Mouse (Mus musculus): ENCODE results near the gene Rbm20. TPM values are rescaled to one million over a fixed set of nuclear protein-coding genes. Genes with fewer than 3 reads are reported as not detected.
A peak's percentile ranks its signal among the peaks of the same experiment; 100 is the strongest.

Gene Rbm20
- polyA plus RNA-seq, 1 experiment from 2014 or later = 52.0 TPM

DNA sequence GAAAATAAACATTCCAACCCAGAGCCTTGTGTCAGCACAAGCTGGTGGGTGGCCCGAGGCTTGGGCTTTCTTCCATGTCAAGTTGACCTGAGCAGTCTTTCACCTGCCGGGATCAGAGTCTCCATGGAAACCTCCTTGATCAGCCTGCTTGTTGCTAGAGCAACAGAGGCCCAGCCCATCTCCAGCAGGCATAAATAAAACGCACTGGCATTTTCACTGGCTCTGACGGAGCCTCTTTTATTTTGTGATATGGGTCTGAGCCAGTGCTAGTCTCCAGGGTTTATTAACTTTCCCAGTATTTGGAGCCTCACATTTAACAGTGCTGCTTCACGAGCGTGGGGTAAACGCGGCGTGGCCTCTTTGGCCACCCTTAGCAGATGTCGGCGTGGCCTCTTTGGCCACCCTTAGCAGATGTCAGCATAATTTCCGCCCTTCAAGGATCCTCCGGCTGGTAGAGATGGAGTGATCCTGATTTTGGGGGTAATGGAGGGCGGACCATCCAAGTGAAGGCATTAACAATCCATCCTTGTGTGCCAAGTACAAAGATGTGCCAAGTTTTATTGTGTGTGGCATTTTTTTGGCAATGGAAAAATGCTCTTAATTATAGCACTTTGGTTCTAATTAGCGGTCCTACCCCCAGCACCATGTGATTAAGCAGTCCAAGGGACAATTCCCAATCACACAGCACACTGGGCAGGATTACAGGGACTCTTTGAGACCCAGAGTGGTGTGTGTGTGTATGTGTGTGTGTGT lies 175.8 kb downstream of the Rbm20 start:
- H3K27ac ChIP-seq (replicated peaks in 1 of 2; ENCODE audit: control insufficient read depth in 1 of 2, insufficient read depth in 1 of 2, low read depth in 2 of 2, low read length in 2 of 2) = no peak overlapping the region
- no peak overlapping the region for H3K4me2 ChIP-seq (ENCODE audit: low read length)
- H3K9ac ChIP-seq (ENCODE audit: low read length) = no peak overlapping the region
- H3K9me3 ChIP-seq (ENCODE audit: control insufficient read depth, low read length) = no peaks in the 10 kb centered on the region
- 75% methylated on average over 15 of the region's 15 CpGs for WGBS
- H3K27me3 ChIP-seq (ENCODE audit: control insufficient read depth, insufficient read depth, low read length) = no peaks in the 10 kb centered on the region
- no peak for ATAC-seq (ENCODE audit: insufficient number of reproducible peaks, insufficient read depth, low FRiP score, low read depth)
- peaks cover 87% of the 10 kb centered on the region for H3K36me3 ChIP-seq (ENCODE audit: control insufficient read depth, insufficient read depth, low read length)
- H3K4me1 ChIP-seq (ENCODE audit: control insufficient read depth in 2 of 2, insufficient read depth in 2 of 2, low read length in 2 of 2) = peaks cover 13 to 22% of the 10 kb centered on the region in 2 experiments
- H3K4me3 ChIP-seq (ENCODE audit: control insufficient read depth in 1 of 2, insufficient read depth in 1 of 2, low read depth in 1 of 2, low read length in 2 of 2) = no peak overlapping the region

DNA sequence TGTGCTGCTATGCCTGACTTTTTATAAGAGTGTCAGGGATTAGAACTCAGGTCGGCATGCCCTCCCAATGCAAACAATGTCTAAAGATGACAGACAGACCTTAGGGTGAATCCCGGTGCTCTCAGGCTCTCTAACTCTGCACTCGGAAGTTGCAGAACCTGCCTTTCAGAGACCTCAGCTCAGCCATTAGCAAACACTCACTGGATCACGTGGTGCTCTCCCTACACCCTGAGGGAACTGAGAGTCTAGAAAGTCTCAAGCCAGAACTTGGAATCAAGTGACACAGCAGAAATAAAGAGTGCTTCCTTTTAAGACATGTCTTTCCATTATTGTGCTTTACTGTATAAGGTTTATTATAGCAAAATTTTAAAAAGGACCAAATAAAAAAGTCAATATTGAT lies 177.9 kb downstream of the Rbm20 start:
- 67% methylated on average over 4 of the region's 4 CpGs for WGBS

DNA sequence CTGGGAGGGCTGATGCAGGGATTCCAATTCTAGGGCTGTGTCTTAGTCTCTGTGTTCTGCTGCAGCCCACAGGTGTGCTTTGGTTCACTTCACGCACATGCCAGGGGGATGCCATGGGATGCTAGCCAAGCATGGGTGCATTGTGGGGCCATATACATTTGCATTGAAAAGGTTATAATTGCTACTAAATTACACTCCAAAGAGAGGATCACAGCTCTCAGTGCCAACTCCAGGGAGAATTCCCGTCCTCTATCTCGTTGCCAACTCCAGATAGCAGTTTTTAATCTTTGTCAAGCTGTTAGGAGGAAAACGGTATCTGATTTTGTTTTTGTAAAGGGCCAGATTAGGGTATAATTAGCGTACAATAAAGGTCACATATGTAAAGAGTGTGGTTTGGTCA lies 178.7 kb downstream of the Rbm20 start:
- peaks cover 93% of the 10 kb centered on the region for H3K36me3 ChIP-seq (ENCODE audit: control insufficient read depth, insufficient read depth, low read length)

More for the DNA sequence above, 177.9 kb downstream of the Rbm20 start:
- Histone ChIP-seq H3K9me3 (ENCODE audit: control insufficient read depth, low read length) (no peaks in the 10 kb centered on the region), H3K27ac (replicated peaks in 1 of 2; ENCODE audit: control insufficient read depth in 1 of 2, insufficient read depth in 1 of 2, low read depth in 2 of 2, low read length in 2 of 2) (no peak overlapping the region), H3K4me3 (ENCODE audit: control insufficient read depth in 1 of 2, insufficient read depth in 1 of 2, low read depth in 1 of 2, low read length in 2 of 2) (no peak overlapping the region), H3K36me3 (ENCODE audit: control insufficient read depth, insufficient read depth, low read length) (peaks cover 87% of the 10 kb centered on the region), H3K4me1 (ENCODE audit: control insufficient read depth in 2 of 2, insufficient read depth in 2 of 2, low read length in 2 of 2) (peaks cover 11 to 14% of the 10 kb centered on the region in 2 experiments), H3K9ac (ENCODE audit: low read length) (no peak overlapping the region), H3K27me3 (ENCODE audit: control insufficient read depth, insufficient read depth, low read length) (no peaks in the 10 kb centered on the region), H3K4me2 (ENCODE audit: low read length) (no peak overlapping the region)
- ATAC-seq (ENCODE audit: insufficient number of reproducible peaks, insufficient read depth, low FRiP score, low read depth) = no peak

DNA sequence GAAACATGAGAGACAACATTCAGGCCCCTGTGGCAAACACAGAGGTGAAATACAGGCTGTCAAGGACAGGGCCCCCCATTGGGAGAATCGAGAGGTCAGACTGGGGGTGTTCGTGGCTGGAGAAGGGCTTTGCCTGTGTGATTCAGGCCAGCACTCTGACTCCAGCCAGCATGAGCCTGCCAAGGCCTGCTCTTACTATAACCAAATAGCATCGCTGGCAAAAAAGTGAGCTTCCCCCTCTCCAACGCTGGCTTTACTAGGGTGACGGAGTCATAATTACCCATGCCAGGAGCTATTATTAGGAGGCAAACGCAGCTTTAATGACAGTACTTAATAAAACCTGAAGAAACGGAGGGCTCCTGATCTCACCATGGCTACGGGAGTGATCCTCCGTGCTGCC lies 179.7 kb downstream of the Rbm20 start:
- Histone ChIP-seq H3K4me3 (ENCODE audit: control insufficient read depth in 1 of 2, insufficient read depth in 1 of 2, low read depth in 1 of 2, low read length in 2 of 2) (no peak overlapping the region), H3K4me1 (ENCODE audit: control insufficient read depth in 2 of 2, insufficient read depth in 2 of 2, low read length in 2 of 2) (0 out of 4 replicates have a peak, but pooled peaks cover 0 to 3% of the 10 kb centered on the region in 2 experiments), H3K36me3 (ENCODE audit: control insufficient read depth, insufficient read depth, low read length) (peaks cover 93% of the 10 kb centered on the region), H3K9me3 (ENCODE audit: control insufficient read depth, low read length) (no peaks in the 10 kb centered on the region), H3K27ac (replicated peaks in 1 of 2; ENCODE audit: control insufficient read depth in 1 of 2, insufficient read depth in 1 of 2, low read depth in 2 of 2, low read length in 2 of 2) (0 out of 4 replicates have a peak overlapping the region, but pooled peaks of 1 of the 2 experiments have one; percentile 26), H3K27me3 (ENCODE audit: control insufficient read depth, insufficient read depth, low read length) (no peaks in the 10 kb centered on the region), H3K9ac (ENCODE audit: low read length) (no peak overlapping the region), H3K4me2 (ENCODE audit: low read length) (no peak overlapping the region)
- 74% methylated on average over 9 of the region's 9 CpGs for WGBS
- ATAC-seq (ENCODE audit: insufficient number of reproducible peaks, insufficient read depth, low FRiP score, low read depth) = no peak

More for the DNA sequence above, 178.7 kb downstream of the Rbm20 start:
- Histone ChIP-seq H3K9ac (ENCODE audit: low read length) (no peak overlapping the region), H3K4me3 (ENCODE audit: control insufficient read depth in 1 of 2, insufficient read depth in 1 of 2, low read depth in 1 of 2, low read length in 2 of 2) (no peak overlapping the region), H3K4me1 (ENCODE audit: control insufficient read depth in 2 of 2, insufficient read depth in 2 of 2, low read length in 2 of 2) (peaks cover 3 to 6% of the 10 kb centered on the region in 2 experiments), H3K4me2 (ENCODE audit: low read length) (no peak overlapping the region), H3K27me3 (ENCODE audit: control insufficient read depth, insufficient read depth, low read length) (no peaks in the 10 kb centered on the region), H3K9me3 (ENCODE audit: control insufficient read depth, low read length) (no peaks in the 10 kb centered on the region), H3K27ac (replicated peaks in 1 of 2; ENCODE audit: control insufficient read depth in 1 of 2, insufficient read depth in 1 of 2, low read depth in 2 of 2, low read length in 2 of 2) (no peak overlapping the region)
- ATAC-seq (ENCODE audit: insufficient number of reproducible peaks, insufficient read depth, low FRiP score, low read depth) = no peak
- WGBS = 75% methylated on average over 5 of the region's 5 CpGs

DNA sequence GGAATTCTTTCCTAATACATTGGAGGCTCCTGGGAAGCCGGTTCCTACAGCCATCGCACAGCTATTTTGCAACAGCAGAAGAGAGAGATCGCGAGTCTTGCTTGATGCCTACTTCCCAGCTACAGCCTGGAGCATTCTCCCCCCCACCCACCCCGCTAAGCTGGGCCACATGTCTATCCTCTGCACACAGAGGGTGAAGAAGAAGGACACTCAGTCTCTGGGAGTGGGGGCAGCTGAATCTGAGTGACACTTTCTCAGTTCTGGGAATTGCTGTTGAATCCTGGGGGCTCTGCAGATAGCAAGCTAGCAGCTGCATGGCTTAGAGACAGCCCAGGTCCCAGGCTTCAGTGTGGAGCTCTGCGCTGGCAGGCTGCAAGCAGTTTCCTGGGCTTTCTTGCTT lies 180.9 kb downstream of the Rbm20 start:
- H3K36me3 ChIP-seq (ENCODE audit: control insufficient read depth, insufficient read depth, low read length) = peaks cover 95% of the 10 kb centered on the region
- no peaks in the 10 kb centered on the region for H3K27me3 ChIP-seq (ENCODE audit: control insufficient read depth, insufficient read depth, low read length)
- no peak overlapping the region for H3K27ac ChIP-seq (replicated peaks in 1 of 2; ENCODE audit: control insufficient read depth in 1 of 2, insufficient read depth in 1 of 2, low read depth in 2 of 2, low read length in 2 of 2)
- no peaks in the 10 kb centered on the region for H3K4me1 ChIP-seq (ENCODE audit: control insufficient read depth in 2 of 2, insufficient read depth in 2 of 2, low read length in 2 of 2)
- H3K4me2 ChIP-seq (ENCODE audit: low read length) = no peak overlapping the region
- no peak for ATAC-seq (ENCODE audit: insufficient number of reproducible peaks, insufficient read depth, low FRiP score, low read depth)
- WGBS = 61% methylated on average over 6 of the region's 6 CpGs
- H3K9me3 ChIP-seq (ENCODE audit: control insufficient read depth, low read length) = no peaks in the 10 kb centered on the region
- no peak overlapping the region for H3K9ac ChIP-seq (ENCODE audit: low read length)
- H3K4me3 ChIP-seq (ENCODE audit: control insufficient read depth in 1 of 2, insufficient read depth in 1 of 2, low read depth in 1 of 2, low read length in 2 of 2) = no peak overlapping the region

DNA sequence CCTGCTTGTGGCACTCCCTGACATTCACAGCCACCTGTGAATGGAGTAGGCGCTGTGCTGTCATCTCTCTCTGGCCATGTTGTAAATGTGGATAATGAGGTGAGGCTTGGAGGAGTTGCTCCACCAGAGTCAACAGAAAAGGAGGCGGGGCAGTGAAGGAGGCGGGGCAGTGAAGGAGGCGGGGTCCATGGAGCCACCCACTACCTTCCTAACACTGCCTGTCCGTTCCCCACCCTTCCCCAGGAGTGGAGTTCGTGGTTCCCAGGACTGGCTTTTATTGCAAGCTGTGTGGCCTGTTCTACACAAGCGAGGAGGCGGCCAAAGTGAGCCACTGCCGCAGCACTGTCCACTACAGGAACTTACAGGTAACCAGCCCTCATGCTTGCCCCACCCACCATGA lies 182.0 kb downstream of the Rbm20 start:
- Histone ChIP-seq H3K4me3 (ENCODE audit: control insufficient read depth in 1 of 2, insufficient read depth in 1 of 2, low read depth in 1 of 2, low read length in 2 of 2) (no peak overlapping the region), H3K27ac (replicated peaks in 1 of 2; ENCODE audit: control insufficient read depth in 1 of 2, insufficient read depth in 1 of 2, low read depth in 2 of 2, low read length in 2 of 2) (no peak overlapping the region), H3K9ac (ENCODE audit: low read length) (no peak overlapping the region), H3K4me2 (ENCODE audit: low read length) (no peak overlapping the region), H3K36me3 (ENCODE audit: control insufficient read depth, insufficient read depth, low read length) (peaks cover 95% of the 10 kb centered on the region), H3K27me3 (ENCODE audit: control insufficient read depth, insufficient read depth, low read length) (no peaks in the 10 kb centered on the region), H3K9me3 (ENCODE audit: control insufficient read depth, low read length) (no peaks in the 10 kb centered on the region), H3K4me1 (ENCODE audit: control insufficient read depth in 2 of 2, insufficient read depth in 2 of 2, low read length in 2 of 2) (no peaks in the 10 kb centered on the region)
- no peak; the same call in 1 of the 2 replicates for ATAC-seq (ENCODE audit: insufficient number of reproducible peaks, insufficient read depth, low FRiP score, low read depth)
- WGBS = 52% methylated on average over 9 of the region's 9 CpGs

DNA sequence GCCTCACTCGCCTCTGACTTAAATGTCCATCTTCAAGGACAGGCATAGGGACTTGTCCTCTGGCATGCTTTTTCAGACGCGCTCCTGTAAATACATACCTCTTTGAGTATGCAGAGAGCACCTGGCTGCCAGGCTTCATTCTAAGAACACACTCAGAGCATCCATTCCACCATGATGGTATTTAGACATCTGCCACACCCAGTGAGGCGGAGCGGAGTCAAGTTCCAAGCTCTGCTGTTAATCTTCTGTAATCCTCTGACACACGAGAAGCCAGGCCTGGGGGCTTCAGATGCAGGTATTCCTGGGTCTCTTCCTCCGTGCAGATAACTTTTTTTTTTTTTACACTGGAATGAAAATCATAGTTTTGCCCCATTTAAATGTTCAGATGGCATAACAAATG lies 182.5 kb downstream of the Rbm20 start:
- Histone ChIP-seq H3K27me3 (ENCODE audit: control insufficient read depth, insufficient read depth, low read length) (no peaks in the 10 kb centered on the region), H3K4me1 (ENCODE audit: control insufficient read depth in 2 of 2, insufficient read depth in 2 of 2, low read length in 2 of 2) (no peaks in the 10 kb centered on the region), H3K36me3 (ENCODE audit: control insufficient read depth, insufficient read depth, low read length) (peaks cover 95% of the 10 kb centered on the region), H3K4me3 (ENCODE audit: control insufficient read depth in 1 of 2, insufficient read depth in 1 of 2, low read depth in 1 of 2, low read length in 2 of 2) (no peak overlapping the region), H3K9ac (ENCODE audit: low read length) (no peak overlapping the region), H3K4me2 (ENCODE audit: low read length) (no peak overlapping the region), H3K27ac (replicated peaks in 1 of 2; ENCODE audit: control insufficient read depth in 1 of 2, insufficient read depth in 1 of 2, low read depth in 2 of 2, low read length in 2 of 2) (no peak overlapping the region), H3K9me3 (ENCODE audit: control insufficient read depth, low read length) (no peaks in the 10 kb centered on the region)
- WGBS = 72% methylated on average over 7 of the region's 7 CpGs
- no peak for ATAC-seq (ENCODE audit: insufficient number of reproducible peaks, insufficient read depth, low FRiP score, low read depth)

DNA sequence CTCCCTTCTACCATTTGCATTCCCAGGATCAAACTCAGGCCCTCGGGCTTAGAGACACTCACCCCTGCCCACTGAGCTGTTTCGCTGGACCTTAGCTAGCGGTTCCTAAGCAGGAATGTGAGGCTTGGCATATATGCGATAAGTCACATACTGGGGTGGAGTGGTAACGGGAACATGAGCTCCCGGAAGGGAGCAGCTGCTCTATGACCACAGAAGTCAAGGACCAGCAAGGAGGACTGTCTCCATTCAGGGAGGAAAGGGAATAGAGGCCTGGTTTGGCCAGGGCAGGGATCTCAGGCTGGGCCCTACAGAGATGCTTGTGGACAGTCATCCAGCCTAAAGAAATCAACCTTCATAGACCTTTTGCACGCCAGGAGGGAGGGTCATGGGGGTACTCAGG lies 184.2 kb downstream of the Rbm20 start:
- H3K27ac ChIP-seq (replicated peaks in 1 of 2; ENCODE audit: control insufficient read depth in 1 of 2, insufficient read depth in 1 of 2, low read depth in 2 of 2, low read length in 2 of 2) = no peak overlapping the region
- ATAC-seq (ENCODE audit: insufficient number of reproducible peaks, insufficient read depth, low FRiP score, low read depth) = no peak
- H3K36me3 ChIP-seq (ENCODE audit: control insufficient read depth, insufficient read depth, low read length) = peaks cover 95% of the 10 kb centered on the region

More for the DNA sequence above, 184.2 kb downstream of the Rbm20 start:
- 76% methylated on average over 7 of the region's 7 CpGs for WGBS
- no peaks in the 10 kb centered on the region for H3K4me1 ChIP-seq (ENCODE audit: control insufficient read depth in 2 of 2, insufficient read depth in 2 of 2, low read length in 2 of 2)
- no peak overlapping the region for H3K4me2 ChIP-seq (ENCODE audit: low read length)
- H3K9ac ChIP-seq (ENCODE audit: low read length) = no peak overlapping the region
- no peaks in the 10 kb centered on the region for H3K9me3 ChIP-seq (ENCODE audit: control insufficient read depth, low read length)
- H3K27me3 ChIP-seq (ENCODE audit: control insufficient read depth, insufficient read depth, low read length) = no peaks in the 10 kb centered on the region
- H3K4me3 ChIP-seq (ENCODE audit: control insufficient read depth in 1 of 2, insufficient read depth in 1 of 2, low read depth in 1 of 2, low read length in 2 of 2) = no peak overlapping the region

Data from heart, embryonic 14.5 days (tissue).